Mouse (Mus musculus) urinary bladder, adult 2 months (tissue): ENCODE measurements around the gene Elmo1. TPM values are rescaled to one million over a fixed set of nuclear protein-coding genes. Genes with fewer than 3 reads are reported as not detected.
"Not testable (repeated sequence)": the region's sequence is repeated elsewhere in the genome, so short reads cannot be mapped to it uniquely, and the experiment has no call there.

Experiments used
- DNase-seq: peaks from one replicate; pipeline ENCODE4 v3.0.0; 2022; ENCODE audit warnings: low spot score
- polyA plus RNA-seq: library from polyadenylated mRNA; depleted of rRNA; stranded (reverse); fragments of >200 nt; gene quantifications from 2 replicates; pipeline ENCODE4 v1.2.3, GENCODE M21; 2012

The Elmo1 gene
- polyA plus RNA-seq, 1 experiment, result 9.8 TPM

GRCm38 (mm10) chr13:20609003-20609688 is 518.8 kb downstream of the Elmo1 start:
- DNase-seq, result no peak

GRCm38 (mm10) chr13:20615596-20616469 is 525.4 kb downstream of the Elmo1 start:
- DNase-seq, result no peak

GRCm38 (mm10) chr13:20619946-20620345 is 529.5 kb downstream of the Elmo1 start:
- DNase-seq, result no peak

GRCm38 (mm10) chr13:20623071-20623850 is 532.9 kb downstream of the Elmo1 start:
- no peak for DNase-seq

GRCm38 (mm10) chr13:20627796-20628195 is 537.4 kb downstream of the Elmo1 start:
- no peak for DNase-seq

GRCm38 (mm10) chr13:20632477-20632876 is 542.1 kb downstream of the Elmo1 start:
- no peak for DNase-seq

- not testable (repeated sequence) for DNase-seq
These were observed 544.3 kb downstream of the Elmo1 start for GRCm38 (mm10) chr13:20634679-20635078.

- DNase-seq, result no peak
These were observed 545.2 kb downstream of the Elmo1 start for GRCm38 (mm10) chr13:20635646-20636045.
